Mouse (Mus musculus): Measurements from ENCODE around the gene Olfr71.

Gene Olfr71

DNA sequence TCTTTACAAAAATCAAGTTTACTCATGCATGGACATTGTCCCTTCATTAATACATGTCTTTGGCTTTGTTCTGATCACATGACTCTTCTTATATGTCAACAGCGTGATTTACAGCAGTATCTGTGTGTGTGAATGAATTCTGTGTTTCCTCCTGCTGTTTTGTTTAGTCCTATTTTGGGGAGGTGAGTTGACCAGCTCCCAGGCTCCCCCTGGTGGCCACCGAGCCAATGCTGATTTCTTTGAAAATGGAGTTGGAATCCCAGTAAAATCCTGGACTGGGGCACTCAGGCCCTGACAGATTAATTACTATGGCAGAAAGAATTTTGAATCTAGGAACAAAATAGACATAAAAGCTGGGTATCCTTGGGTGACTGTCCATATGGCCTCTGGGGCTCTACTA lies 1.8 kb upstream of the Olfr71 start:
- DNase-seq = peak; percentile 85

DNA sequence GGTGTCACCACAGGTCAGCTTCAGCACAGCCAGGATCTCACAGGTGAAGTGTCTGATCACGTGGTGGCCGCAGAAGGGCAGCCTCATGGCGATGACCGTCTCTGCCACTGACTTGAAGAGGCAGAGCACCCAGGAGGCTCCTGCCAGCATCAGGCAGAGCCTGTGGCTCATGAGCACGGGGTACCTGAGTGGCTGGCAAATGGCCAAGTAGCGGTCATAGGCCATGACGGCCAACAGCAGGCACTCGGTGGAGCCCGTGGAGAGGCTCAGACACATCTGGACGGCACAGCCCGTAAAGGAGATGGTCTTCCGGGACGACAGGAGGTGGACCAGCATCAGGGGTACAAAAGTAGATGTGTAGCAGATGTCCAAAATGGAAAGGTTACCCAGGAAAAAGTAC lies 4.1 kb downstream of the Olfr71 start:
- no peak for DNase-seq

DNA sequence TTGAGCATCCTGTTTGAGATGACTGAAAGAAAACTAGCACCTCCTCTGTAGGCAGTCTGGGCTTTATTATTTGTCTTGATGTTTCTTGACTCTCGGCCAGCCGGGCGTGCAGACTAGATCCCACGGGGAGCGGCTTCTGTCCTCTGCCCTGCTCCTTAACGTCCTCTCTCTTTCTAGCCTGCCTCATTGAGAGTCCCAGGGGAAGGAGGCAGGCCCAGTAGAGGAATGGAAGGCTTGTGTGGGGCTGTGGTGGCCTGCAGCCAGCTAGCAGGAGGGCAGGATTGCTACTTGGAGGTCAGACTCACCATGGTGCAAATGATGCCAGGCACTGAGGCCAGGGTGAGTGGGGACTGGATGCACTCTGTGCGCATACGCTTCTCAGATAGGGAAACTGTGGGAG lies 6.2 kb downstream of the Olfr71 start:
- DNase-seq = no peak

DNA sequence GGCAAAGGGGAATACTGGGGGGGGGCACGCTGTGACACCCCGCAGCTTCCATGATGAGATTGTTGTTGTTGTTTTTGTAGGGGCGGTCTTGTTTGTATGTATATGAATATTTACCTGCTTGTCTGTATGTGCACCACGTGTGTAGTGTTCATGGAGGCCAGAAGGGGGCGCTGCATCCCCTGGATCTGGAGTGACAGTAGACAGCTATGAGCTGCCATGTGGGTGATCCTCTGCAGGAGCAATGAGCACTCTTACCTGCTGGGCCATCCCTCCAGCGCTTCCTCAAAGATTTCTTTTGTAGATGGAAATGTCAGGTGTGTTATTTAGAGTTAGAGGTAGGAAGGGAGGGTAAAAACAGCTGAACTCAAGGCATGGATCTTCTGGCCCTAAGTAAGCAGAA lies 6.6 kb downstream of the Olfr71 start:
- DNase-seq = no peak

DNA sequence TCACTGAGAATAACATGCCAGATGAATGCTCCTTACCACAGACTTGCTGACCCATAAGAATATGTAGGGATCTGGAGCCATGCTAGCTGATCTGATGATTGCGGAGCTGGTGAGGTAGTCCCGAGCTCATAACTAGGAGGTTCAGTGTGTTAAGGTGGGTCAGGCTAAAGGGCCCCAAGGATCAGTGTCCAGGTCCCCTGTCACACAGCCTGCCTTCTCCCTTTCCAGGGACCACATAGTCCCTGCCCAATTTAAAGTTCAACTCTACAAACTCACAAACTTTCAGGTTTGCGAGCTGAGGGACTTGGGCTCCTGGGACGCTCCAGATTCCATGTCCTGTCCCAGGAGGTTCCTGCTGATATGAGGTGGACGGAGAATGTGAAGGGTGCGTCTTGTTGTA lies 9.3 kb downstream of the Olfr71 start, which contains the start of gene Olfr70:
Gene Olfr70, minus strand, starts transcription at position 101 of the 400 bp plus-strand sequence.
- DNase-seq = no peak

DNA sequence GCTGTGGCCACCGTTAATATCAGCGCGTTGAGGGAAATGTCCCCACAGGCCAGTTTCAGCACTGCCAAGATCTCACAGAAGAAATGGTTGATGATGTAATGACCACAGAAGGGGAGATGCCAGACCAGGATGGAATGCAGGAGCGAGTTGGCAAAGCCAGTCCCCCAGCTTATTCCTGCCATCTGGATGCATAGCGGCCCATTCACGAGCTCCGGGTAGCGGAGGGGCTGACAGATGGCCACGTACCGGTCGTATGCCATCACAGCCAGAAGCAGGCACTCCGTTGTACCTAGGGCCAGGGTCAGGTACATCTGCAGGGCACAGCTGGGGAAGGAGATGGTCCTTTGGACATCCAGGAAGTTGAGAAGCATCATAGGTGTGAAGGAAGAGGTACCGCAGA lies 13.5 kb downstream of the Olfr71 start:
- no peak for DNase-seq

DNA sequence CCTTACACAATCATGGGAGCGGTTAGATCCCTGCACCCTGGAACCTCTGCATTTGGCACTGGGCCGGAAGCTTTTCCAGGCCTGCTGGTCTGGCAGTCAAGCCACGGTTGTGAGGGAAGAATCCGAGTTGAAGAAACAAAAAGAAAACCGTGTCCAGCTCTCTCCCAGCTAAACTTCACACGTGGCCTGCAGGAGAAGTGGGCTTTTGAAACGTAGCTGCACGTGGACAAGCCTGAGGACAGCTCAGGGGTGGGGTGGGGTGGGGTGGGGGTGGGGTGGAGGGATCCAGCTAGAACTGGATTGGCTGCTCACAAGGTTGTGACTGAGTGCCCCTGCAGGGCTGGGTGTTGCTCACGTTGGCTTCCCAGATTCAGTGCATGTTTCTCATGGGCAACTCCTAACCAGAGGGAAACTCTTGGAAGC lies 14.8 kb downstream of the Olfr71 start:
- peak; percentile 66 for DNase-seq

DNA sequence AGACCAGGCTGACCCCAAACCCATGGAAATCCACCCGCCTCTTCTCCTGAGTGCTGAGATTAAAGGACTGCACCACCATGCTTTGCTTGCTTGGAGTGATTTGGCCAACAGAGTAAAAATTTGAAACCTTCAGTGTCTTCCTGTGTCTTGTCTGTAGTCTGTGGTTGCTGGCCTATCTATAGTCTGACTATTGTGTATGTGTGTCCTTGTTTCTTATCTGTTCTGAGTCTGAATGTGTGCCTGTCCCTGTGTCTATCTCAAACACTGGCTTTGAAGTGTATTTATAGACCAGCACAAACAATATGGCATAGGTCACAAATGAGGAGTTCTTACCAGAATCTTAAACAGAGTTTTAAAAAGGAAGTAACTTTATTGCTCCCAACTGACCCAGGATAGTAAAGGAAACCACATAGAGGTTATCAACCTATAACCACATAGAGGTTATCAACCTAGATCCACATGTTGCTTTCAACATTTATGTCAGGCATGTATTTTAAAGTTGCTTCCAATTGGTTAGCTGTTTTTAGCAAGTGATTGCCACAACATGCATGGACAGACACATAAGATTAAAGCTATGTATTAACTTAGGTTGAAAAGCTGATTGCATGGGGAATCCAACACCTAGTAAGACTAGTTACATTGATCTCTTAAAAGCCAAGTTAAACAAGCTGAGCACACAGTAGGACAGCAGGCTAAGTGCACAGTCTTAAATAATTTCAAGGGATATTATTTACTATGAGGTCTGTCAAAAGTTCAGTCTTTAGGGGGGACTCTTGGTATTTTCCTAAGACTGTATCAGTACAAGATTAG lies 15.4 kb downstream of the Olfr71 start:
- no peak for DNase-seq

DNA sequence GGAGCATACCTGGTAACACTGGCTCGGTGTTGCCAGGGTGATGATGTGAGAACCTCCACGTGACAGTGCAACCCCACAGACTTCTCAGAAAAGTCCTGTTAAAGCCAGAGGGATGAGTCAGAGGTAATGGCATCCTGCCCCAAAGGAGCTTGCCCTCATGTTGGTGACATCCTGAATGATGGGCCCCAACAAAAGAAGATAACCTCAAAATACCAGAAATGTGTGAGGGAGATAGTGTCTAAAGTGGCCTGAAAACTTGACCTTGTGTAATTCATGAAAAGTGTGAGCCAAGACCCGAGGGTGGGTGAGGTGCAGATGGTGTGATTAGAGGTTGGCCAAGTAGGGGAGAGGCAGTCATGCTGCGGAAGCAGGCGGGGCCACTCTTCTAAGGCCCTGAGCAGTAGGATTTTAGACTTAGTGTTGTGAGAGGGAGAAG lies 16.2 kb downstream of the Olfr71 start:
- no peak for DNase-seq

DNA sequence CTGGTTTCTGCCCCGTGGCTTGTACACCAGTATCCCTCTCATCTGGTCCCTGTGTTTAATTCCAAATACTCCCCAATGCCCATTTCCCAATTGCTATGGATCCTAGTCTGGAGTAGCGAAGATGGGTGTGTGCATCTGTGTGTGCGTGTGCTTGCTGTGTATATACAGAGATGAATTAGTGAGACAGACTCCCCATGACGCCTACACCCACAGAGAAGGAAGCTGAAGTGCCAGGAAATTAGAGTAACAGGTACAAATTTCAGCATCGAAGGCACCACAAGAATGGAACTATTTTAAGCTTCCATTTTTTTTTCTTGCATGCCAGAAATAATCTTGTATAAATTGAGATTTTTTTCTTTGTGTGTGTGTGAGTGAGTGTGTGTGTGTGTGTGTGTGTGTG lies 19.0 kb downstream of the Olfr71 start:
- DNase-seq = no peak

DNA sequence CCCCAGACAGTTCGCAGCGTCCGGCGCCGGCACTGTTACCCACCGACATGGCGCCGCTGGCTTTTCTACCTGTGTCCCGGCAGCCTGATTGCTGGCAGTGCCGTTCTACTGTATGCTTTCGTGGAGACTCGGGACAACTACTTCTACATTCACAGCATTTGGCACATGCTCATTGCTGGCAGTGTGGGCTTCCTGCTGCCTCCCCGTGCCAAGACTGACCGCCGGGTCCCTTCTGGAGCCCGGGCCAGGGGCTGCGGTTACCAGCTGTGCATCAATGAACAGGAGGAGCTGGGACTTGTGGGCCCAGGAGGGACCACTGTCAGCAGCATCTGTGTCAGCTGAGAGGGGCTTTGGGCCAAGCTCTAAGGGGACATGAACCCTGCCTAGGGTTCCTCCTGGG lies 20.0 kb downstream of the Olfr71 start:
- DNase-seq = no peak

DNA sequence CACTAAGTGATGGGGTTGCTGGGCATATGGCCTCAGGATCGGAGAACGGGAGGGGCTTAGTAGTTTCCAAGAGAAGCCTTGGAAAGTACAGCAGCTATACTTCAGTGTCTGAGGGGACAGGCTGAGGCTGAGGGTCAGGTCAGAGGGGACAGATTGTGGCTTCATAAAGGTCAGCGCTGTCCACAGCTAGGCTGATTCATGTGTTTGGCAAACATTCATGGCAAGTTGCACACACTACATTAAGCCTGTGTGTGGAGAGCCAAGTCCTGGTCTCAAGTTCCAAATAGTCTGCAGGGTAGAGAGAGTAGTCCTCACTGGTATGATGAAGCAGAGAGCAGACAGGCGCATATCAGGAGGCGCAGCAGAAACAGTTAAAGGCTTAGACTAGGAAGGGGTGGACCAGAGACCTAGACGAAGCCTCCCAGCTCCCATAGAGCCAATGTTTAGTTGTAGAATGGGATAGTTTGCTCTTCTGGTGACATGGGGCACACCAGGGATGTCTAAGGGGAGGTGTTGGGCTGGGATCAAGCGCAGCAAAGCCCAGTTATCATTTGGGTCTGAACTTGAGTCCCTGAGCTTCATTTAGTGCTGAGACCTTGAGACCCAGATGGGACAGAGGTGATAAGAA lies 30.5 kb downstream of the Olfr71 start:
- DNase-seq = peak; percentile 44

DNA sequence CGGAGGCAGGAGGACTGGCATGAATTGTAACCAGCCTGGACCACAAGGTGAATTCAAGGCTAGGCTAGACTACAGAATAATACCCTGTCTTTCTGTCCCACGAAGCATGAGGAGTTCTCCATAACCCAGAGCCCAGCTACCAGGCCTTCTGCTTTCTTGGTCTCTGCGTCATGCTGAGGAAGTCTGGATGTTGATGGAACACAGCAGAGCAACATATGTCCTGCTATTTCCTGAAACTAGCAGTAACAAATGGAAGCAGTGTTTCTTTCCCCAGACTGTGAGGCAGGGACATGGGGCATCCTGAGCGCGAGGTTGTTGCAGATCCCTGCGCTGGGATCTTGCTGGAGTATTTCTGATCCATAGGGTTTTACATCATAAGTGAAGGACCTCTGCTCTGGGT lies 31.5 kb downstream of the Olfr71 start:
- DNase-seq = no peak

DNA sequence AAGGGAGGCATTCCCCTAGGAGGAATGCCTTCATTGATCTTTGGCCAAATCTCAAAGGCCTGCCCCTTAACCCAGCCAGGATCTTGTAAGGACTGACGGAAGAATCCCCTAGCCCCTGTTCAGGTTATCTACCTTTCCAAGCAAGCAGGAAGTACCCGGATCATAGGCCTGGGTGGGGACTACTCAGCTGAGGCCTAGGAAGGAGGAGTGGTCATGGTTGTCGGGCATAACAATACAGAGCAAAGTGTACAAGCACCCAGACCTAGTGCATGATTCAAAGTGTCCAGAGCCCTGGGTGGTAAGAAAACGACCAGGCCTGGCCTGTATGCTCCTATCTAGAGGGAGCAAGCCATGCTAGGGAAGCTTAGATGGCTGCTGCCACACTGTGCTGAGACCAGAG lies 34.4 kb downstream of the Olfr71 start:
- no peak for DNase-seq

DNA sequence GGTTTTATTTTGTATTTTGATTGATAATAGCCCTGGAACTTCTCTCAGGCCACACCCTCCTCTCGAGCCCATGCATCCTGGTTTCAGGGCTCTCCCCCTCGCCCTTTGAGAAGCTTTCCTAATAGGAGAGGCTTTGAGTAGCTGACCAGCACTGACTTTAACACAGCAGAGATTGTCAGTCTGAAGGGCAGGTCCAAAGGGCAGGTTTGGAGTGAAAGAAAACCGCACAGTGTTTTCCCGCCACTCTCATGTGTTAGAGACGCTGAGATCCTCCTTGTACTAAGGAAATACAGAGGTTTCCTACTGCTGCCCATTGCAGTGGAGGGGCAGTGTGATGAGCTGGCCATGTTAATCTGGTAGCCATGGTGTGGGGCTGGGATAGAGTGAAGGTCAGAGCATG lies 35.1 kb downstream of the Olfr71 start:
- DNase-seq = peak; percentile 57

DNA sequence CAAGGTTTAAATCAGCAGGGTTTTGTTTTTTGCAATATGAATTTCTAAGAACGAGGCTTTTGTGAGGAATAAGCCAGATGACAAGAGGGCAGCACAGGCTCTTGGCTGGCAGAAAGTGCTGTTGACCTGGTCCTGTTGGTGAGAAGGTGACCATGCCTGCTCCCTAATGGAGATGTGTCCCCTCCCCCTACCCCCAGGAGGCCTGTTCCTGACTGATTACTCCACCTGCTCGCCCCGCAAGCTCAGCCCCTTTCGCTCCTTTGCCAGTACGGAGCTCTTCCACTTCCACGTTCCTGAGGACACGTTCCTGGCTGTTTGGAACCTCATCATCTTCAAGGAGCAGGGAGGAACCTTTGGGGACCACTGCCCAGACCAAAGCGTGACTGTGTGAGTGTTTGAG lies 36.4 kb downstream of the Olfr71 start:
- DNase-seq = no peak

DNA sequence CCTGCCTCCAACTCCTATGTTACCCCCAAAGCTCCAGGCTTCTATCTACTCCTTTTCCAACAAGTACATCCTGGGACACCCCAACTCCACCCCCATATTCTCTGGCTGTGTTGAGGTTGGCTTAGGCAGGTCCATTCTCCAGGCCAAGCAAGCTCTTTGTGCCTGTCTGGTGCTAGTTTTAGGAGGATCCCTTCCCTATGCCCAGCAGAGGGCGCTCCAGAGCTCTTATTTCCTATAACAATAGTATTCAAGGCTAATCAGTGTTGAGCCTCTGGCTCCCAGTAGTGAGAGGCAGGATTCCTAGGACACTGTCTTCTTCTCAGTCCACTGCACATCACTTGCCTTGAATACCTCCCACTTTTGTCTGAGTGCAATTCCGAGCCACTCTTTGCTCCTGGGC lies 38.0 kb downstream of the Olfr71 start:
- peak; percentile 95 for DNase-seq

DNA sequence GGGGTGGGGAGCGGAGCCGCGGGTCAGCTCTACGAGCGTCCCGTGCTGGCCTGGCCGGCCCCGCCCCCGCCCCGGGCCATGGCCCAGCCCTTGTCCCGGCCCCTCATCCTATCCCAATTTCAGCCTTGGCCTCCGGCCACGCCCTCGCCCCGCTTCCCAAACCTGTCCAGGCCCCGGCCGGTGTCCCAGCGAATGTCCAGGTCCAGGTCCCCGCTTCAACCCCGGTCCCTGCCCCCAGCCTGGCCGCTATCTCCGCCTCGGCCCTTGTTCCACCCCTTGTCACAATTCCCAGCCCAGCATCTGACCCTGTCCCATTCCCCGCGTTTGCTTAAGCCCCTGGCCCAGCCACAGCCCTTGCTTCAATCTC lies 40.6 kb downstream of the Olfr71 start:
- DNase-seq = peak; percentile 65

DNA sequence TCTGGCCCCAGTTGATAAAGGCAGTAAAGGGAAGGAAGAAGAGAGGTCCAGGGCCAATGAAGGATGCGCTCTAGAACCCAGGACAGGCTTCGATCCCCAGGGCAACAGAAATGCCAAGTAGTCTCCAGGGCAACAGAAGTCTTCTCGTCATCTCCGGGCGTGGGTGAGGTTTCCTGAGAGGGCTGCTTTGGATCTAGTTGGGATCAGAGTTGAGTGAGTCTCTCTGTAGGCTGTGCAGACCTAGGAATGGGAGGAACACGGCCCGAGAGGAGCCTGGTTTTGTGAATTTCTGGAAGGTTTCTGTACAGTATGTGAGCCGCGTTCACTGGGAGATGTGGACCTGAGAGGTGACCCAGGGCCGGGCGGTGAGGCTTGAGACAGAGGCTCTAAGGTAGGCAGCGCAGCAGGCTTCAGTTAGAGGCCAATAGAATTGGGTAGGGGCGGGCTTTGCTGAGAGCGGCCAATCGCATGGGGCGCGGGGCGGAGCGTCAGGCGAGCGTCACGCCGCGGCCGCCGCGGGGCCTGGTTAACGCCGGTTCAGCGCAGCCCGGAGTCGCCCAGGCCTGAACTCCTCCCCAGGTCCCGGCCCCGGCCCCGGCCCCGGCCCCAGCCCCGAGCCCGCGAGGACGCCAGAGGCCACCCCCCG lies 41.1 kb downstream of the Olfr71 start, which contains the start of the genes Tmem8b and Fam221b:
Gene Tmem8b, plus strand, starts transcription at position 190 of the 646 bp plus-strand sequence.
Gene Fam221b, minus strand, starts transcription at position 364 of the 646 bp plus-strand sequence.
- peak; percentile 92 for DNase-seq

DNA sequence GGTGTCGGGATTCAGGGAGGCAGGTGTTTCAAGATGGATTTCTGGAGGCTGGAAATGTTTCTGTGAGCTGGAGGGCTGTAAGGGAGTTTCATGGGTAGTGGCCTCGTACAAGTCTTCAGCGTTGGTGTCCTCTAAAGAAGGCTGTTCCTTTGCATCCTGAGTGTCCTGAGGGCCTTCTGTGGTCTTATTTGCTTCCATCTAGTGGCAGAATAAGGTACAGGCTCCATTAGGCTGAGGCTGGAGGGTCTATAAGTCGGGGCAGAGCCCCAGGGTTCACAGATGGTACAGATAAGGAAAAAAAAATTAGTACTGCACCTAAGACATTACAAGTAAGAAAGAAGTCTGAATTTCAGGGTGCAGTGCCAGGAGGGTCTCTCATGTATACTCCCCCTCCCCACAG lies 43.6 kb downstream of the Olfr71 start:
- DNase-seq = peak; percentile 52

DNA sequence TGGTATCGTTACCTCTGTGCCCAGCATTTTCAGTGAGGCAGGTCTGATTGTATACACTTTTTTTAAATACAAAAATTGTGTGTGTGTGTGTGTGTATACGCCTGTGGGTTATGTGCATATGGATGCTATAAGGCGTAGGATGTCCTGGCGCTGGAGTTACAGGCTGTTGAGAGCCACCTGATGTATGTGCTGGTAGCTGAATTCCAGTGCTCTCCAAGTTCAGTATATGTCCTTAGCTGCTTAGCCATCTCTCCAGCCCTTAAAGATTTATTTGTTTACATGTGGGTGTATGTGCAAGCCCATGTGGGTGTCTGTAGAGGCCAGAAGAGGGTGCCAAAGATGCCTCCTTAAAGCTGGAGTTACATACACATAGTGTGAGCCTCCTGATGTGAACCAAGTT lies 52.9 kb downstream of the Olfr71 start:
- no peak for DNase-seq

DNA sequence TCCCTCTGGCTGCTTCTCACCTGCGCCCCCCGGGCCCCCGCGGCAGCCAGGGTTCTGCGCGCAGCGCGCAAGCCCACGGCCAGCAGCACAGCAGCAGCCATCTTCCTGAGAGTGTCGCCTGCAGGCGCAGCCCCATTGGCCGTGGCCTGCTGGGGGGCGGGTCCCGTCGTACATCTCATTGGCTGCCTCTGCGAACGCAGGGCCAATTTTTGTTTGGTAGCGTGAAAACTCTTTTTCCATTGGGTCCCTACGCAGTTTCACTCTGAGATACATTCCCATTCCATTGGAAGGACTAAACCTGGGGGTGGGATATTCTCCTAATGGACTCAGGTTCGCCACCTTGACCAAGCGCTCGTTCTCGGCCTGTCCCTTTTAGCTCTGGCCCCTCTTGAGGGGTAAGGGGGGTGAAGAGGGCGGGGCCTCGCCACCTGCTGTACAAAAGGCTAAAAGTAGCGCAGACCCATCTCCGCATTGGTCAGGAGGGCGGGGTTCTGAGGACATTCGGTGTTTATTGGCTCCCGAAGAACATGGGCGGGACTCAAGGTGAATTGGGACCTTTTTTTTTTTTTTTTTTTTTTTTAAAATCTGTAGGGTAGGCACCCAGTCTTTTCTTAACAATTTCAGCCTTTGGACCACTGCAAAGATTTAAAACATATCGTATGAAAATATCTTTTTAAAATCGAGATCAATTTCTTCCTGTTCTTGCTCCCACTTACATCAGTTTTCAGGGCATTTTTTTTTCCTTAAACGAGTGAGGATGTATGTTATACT lies 53.5 kb downstream of the Olfr71 start, which contains the start of gene Hint2:
Gene Hint2, minus strand, starts transcription at position 128 of the 771 bp plus-strand sequence.
- peak; percentile 99 for DNase-seq
